In genomic region chr8:121871833-121872440, GRCm38 (mm10) we compare ENCODE assay signal across 9 mouse cellular contexts. TPM values are rescaled to one million over a fixed set of nuclear protein-coding genes. Genes with fewer than 3 reads are reported as not detected.
DNase-seq lines count a peak whose midpoint lies in the region; ATAC-seq and TF ChIP-seq lines count a peak whose summit lies in the region.
"Had no signal": no experiment of that assay in that cellular context is flagged by ENCODE, and none has a peak within 500 bp of the region (broad histone marks: within the 10 kb centered on the region; RNA-seq: fewer than 3 reads in every experiment).

No protein-coding gene starts in this region.

- no peaks in the 10 kb centered on the region for H3K36me3 ChIP-seq in kidney, embryonic 14.5 days (ENCODE audit: control insufficient read depth, insufficient read depth, low read length)
- no peaks in the 10 kb centered on the region for H3K36me3 ChIP-seq in liver, embryonic 14.5 days (replicated peaks; ENCODE audit: control insufficient read depth, insufficient read depth, low read depth)
- H3K36me3 ChIP-seq in midbrain, embryonic 15.5 days (replicated peaks) = no peaks in the 10 kb centered on the region

- no peak overlapping the region for H3K27ac ChIP-seq in kidney, embryonic 14.5 days (ENCODE audit: low read depth, low read length)
- H3K27ac ChIP-seq in liver, embryonic 14.5 days = no peak overlapping the region
- no peak overlapping the region for H3K27ac ChIP-seq in midbrain, embryonic 15.5 days

- H3K4me3 ChIP-seq in kidney, embryonic 14.5 days (ENCODE audit: low read length) = no peak overlapping the region
- H3K4me3 ChIP-seq in liver, embryonic 14.5 days (ENCODE audit: insufficient read depth in 1 of 2, low read depth in 2 of 2, low read length in 2 of 2) = no peak overlapping the region
- no peak overlapping the region for H3K4me3 ChIP-seq in midbrain, embryonic 15.5 days

- WGBS in kidney, embryonic 14.5 days = 26% methylated on average over 10 of the region's 10 CpGs
- 33% methylated on average over 10 of the region's 10 CpGs for WGBS in liver, embryonic 14.5 days (ENCODE audit: insufficient replicate concordance)
- 25% methylated on average over 10 of the region's 10 CpGs for WGBS in midbrain, embryonic 15.5 days

- no peak overlapping the region for H3K4me2 ChIP-seq in kidney, embryonic 14.5 days (replicated peaks; ENCODE audit: low read depth, low read length)
- no peak overlapping the region for H3K4me2 ChIP-seq in liver, embryonic 14.5 days (ENCODE audit: low read depth)
- no peak overlapping the region for H3K4me2 ChIP-seq in midbrain, embryonic 15.5 days

- peak overlapping the region; percentile 18; the same call in 1 of the 2 replicates for H3K9ac ChIP-seq in kidney, embryonic 14.5 days (ENCODE audit: low read depth, low read length)
- no peak overlapping the region for H3K9ac ChIP-seq in liver, embryonic 14.5 days (replicated peaks)
- H3K9ac ChIP-seq in midbrain, embryonic 15.5 days = no peak overlapping the region

- no peaks in the 10 kb centered on the region for H3K9me3 ChIP-seq in kidney, embryonic 14.5 days (ENCODE audit: control insufficient read depth, low read length)
- H3K9me3 ChIP-seq in liver, embryonic 14.5 days (ENCODE audit: control insufficient read depth, low read length) = no peaks in the 10 kb centered on the region
- H3K9me3 ChIP-seq in midbrain, embryonic 15.5 days = no peaks in the 10 kb centered on the region

- H3K27me3 ChIP-seq in kidney, embryonic 14.5 days (ENCODE audit: control insufficient read depth, insufficient read depth, low read length) = no peaks in the 10 kb centered on the region
- no peaks in the 10 kb centered on the region for H3K27me3 ChIP-seq in liver, embryonic 14.5 days (ENCODE audit: control insufficient read depth, insufficient read depth, low read length)
- H3K27me3 ChIP-seq in midbrain, embryonic 15.5 days (replicated peaks) = no peaks in the 10 kb centered on the region

- peaks cover 18% of the 10 kb centered on the region for H3K4me1 ChIP-seq in kidney, embryonic 14.5 days (ENCODE audit: control insufficient read depth, insufficient read depth, low read length)
- H3K4me1 ChIP-seq in liver, embryonic 14.5 days (replicated peaks; ENCODE audit: control insufficient read depth in 2 of 2, insufficient read depth in 2 of 2, low read length in 1 of 2) = peaks cover 0 to 11% of the 10 kb centered on the region in 2 experiments; a peak in 2 of 4 replicates
- peaks cover 11% of the 10 kb centered on the region; the same call in 1 of the 2 replicates for H3K4me1 ChIP-seq in midbrain, embryonic 15.5 days

- no peak for DNase-seq in kidney, postnatal 14 days
- peak; percentile 20 for DNase-seq in NIH3T3 (ENCODE audit: low read depth)
- DNase-seq in brain, adult 2 months (ENCODE audit: low read depth, low spot score) = peak; percentile 41
- DNase-seq in liver, embryonic 14.5 days (ENCODE audit: low read depth in 3 of 3, low spot score in 3 of 3) = no peak
- DNase-seq in right cerebral cortex, postnatal 10 days (ENCODE audit: low spot score in 2 of 2) = no peak
- DNase-seq: gastrocnemius, postnatal 36 days; right cerebral cortex, adult 18-20 months had no signal

- ATAC-seq in kidney, embryonic 14.5 days (ENCODE audit: low FRiP score, low TSS enrichment) = no peak
- no peak for ATAC-seq in liver, embryonic 14.5 days (ENCODE audit: insufficient read depth)
- no peak for ATAC-seq in midbrain, embryonic 15.5 days (replicated peaks)

- no peak for TF ChIP-seq EP300 in liver, embryonic 14.5 days (IDR thresholded peaks at IDR 0.05; ENCODE audit: low read depth)

- TF ChIP-seq CTCF in liver, embryonic 14.5 days (IDR thresholded peaks at IDR 0.05; ENCODE audit: low read depth) = 0 out of 2 replicates have a peak, but pooled peaks have one; percentile 6

RNA-seq across cellular contexts. Expression of gene Slc7a5, which starts 35.6 kb away (rescaled TPM):
- 16.8 and 25.9 TPM in 2 replicates for polyA plus RNA-seq in kidney, embryonic 14.5 days (2014; fragmentation: Nextera tagmentation; extraction: Ambion mirVana)
- polyA plus RNA-seq in liver, embryonic 14.5 days (2012; rRNA removed) = 40.0 and 40.9 TPM in 2 replicates
- 36.7 and 40.7 TPM in 2 replicates for polyA plus RNA-seq in liver, embryonic 14.5 days (2014; fragmentation: Nextera tagmentation; extraction: Ambion mirVana)
- polyA plus RNA-seq in midbrain, embryonic 15.5 days (2015; fragmentation: Nextera tagmentation; extraction: Ambion mirVana) = 55.5 and 58.3 TPM in 2 replicates

RNA-seq across cellular contexts. Expression of gene Klhdc4, which starts 42.6 kb away (rescaled TPM):
- 35.7 and 44.4 TPM in 2 replicates for polyA plus RNA-seq in kidney, embryonic 14.5 days (2014; fragmentation: Nextera tagmentation; extraction: Ambion mirVana)
- 9.7 and 17.0 TPM in 2 replicates for polyA plus RNA-seq in liver, embryonic 14.5 days (2012; rRNA removed)
- polyA plus RNA-seq in liver, embryonic 14.5 days (2014; fragmentation: Nextera tagmentation; extraction: Ambion mirVana) = 15.6 and 18.2 TPM in 2 replicates
- 49.6 and 52.3 TPM in 2 replicates for polyA plus RNA-seq in midbrain, embryonic 15.5 days (2015; fragmentation: Nextera tagmentation; extraction: Ambion mirVana)

Comparison
In these comparisons a context has a peak if more than half of its experiments do, and no peak if none do; other contexts are left out.
1. DNase-seq: peak in NIH3T3 (single experiment) and brain, adult 2 months (single experiment); none in kidney, postnatal 14 days (single experiment), liver, embryonic 14.5 days (0 of 3) and right cerebral cortex, postnatal 10 days (0 of 2).